Mouse (Mus musculus): ENCODE data around the gene Six2. TPM values are rescaled to one million over a fixed set of nuclear protein-coding genes. Genes with fewer than 3 reads are reported as not detected.

Gene Six2
- not detected for polyA plus RNA-seq (2014; fragmentation: Illumina TruSeq; extraction: RNeasy Lipid Tissue Mini Kit (QIAGEN cat#74804); ENCODE audit: low read depth, low replicate concordance)

DNA sequence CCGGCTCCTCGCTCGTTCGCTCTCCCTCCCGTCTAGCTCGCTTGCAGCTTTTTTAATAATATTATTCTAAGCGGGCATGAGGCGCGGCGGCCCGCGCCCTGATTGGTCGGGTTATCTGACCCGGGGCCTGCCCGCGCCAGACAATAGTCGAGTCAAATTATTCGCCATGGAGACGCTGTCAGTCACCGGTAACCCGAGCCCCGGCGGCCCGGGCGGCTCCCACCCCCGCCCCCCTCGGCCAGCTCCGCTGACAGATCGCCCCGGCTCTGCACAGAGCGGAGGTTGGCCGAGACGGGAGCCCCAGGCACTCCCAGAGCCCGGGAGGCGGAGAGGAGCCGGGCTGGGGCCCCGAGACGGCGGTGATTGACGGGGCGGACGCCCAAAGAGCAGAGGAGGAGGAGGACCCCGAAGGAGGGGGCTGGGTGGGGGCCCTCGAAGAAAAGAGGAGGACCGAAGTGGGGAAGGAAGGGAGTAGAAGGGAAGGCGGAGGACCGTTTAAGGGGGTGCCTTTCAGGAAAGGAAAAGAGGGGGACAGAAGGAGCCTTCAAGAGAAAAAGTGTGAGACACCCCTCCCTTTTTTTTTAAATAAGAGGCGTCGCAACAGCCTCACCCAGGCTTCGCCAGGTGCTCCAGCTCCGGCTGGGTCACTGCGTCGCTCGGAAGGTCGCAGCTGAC is at the start of gene Six2:
Gene Six2 (minus strand): TSS at position 39 of the 675 bp plus-strand sequence.

Other genes with a start within 250 kb of the Six2 start
- not detected for gene Six3, start 74.7 kb downstream of the Six2 start, polyA plus RNA-seq (2014; fragmentation: Illumina TruSeq; extraction: RNeasy Lipid Tissue Mini Kit (QIAGEN cat#74804); ENCODE audit: low read depth, low replicate concordance)

Data from liver, adult 10 weeks (tissue).